Mouse (Mus musculus) liver, embryonic 14.5 days (tissue): Measurements from ENCODE around the gene Btbd10. TPM values are rescaled to one million over a fixed set of nuclear protein-coding genes. Genes with fewer than 3 reads are reported as not detected.

Source experiments
- ATAC-seq: fragments of 200-750 bp; cut with Nextera tagmentation; 2 replicates; pipeline ENCODE4 v1.8.0; 2017; ENCODE audit warnings: moderate number of reproducible peaks, mild to moderate bottlenecking, moderate library complexity; ENCODE audit not compliant: insufficient read depth
- DNase-seq, 3 experiments: peaks; one replicate each; pipeline ENCODE4 v3.0.0-alpha.2; 2012 to 2013; ENCODE audit warnings: low read depth in 3 of 3, low spot score in 3 of 3
- H3K27ac ChIP-seq: fragments of 300-500 bp; sonication (generic); 2 replicates; pipeline ENCODE4 v1.5.1; 2014; ENCODE audit warnings: moderate library complexity, mild to moderate bottlenecking, control low read depth, inconsistent platforms
- H3K27me3 ChIP-seq: fragments of 300-500 bp; sonication (generic); 2 replicates; pipeline ENCODE4 v1.6.1; 2014; ENCODE audit warnings: mild to moderate bottlenecking, low read length, moderate library complexity; ENCODE audit not compliant: control insufficient read depth, insufficient read depth
- H3K36me3 ChIP-seq: fragments of 300-500 bp; sonication (generic); replicated peaks from 2 replicates; pipeline ENCODE4 v1.6.1; 2014; ENCODE audit warnings: low read depth; ENCODE audit not compliant: control insufficient read depth, insufficient read depth
- H3K4me1 ChIP-seq, 2 experiments: fragments of 200-500 bp in 1 of 2; fragments of 300-500 bp in 1 of 2; sonication (generic) in 1 of 2; replicated peaks; 2 replicates each; pipeline ENCODE4 v1.6.1; 2012 to 2014; ENCODE audit warnings: antibody characterized with exemption in 1 of 2, inconsistent platforms in 1 of 2, low read length in 1 of 2; ENCODE audit not compliant: control insufficient read depth in 2 of 2, insufficient read depth in 2 of 2
- H3K4me2 ChIP-seq: fragments of 300-500 bp; sonication (generic); 2 replicates; pipeline ENCODE4 v1.6.1; 2014; ENCODE audit warnings: low read depth, mild to moderate bottlenecking, control low read depth, moderate library complexity
- H3K4me3 ChIP-seq, 2 experiments: fragments of 200-500 bp in 1 of 2; fragments of 300-500 bp in 1 of 2; sonication (generic) in 1 of 2; 2 replicates each; pipeline ENCODE4 v1.5.1; 2012 to 2014; ENCODE audit warnings: low read depth in 2 of 2, low read length in 2 of 2, mild to moderate bottlenecking in 2 of 2, control low read depth in 1 of 2, inconsistent platforms in 1 of 2, moderate library complexity in 1 of 2; ENCODE audit not compliant: insufficient read depth in 1 of 2
- H3K9ac ChIP-seq: fragments of 300-500 bp; sonication (generic); replicated peaks from 2 replicates; pipeline ENCODE4 v1.6.1; 2014; ENCODE audit warnings: mild to moderate bottlenecking, control low read depth, moderate library complexity
- H3K9me3 ChIP-seq: fragments of 300-500 bp; sonication (generic); 2 replicates; pipeline ENCODE4 v1.6.1; 2016; ENCODE audit warnings: low read length, mixed read lengths; ENCODE audit not compliant: control insufficient read depth
- CTCF ChIP-seq: IDR thresholded peaks from 2 replicates; pipeline ENCODE4 v1.5.1; 2016; ENCODE audit warnings: antibody characterized with exemption, low read depth, control low read depth
- EP300 ChIP-seq: IDR thresholded peaks from 2 replicates; pipeline ENCODE4 v1.6.1; 2016; ENCODE audit warnings: antibody characterized with exemption, low read depth
- WGBS: fragments of 180-500 bp; shearing (Covaris S2); extraction: QIAGEN DNeasy Blood & Tissue Kit; methylation state at CpG from one replicate; pipeline ENCODE4 v1.1.7; 2014; ENCODE audit not compliant: insufficient replicate concordance; 5-methylcytosine and 5-hydroxymethylcytosine counted together
- polyA plus RNA-seq, 2 experiments: library from polyadenylated mRNA; depleted of rRNA in 1 of 2; stranded (reverse) in 1 of 2; unstranded in 1 of 2; fragments of >200 nt; fragmentation: Nextera tagmentation in 1 of 2; extraction: Ambion mirVana in 1 of 2; gene quantifications; 2 replicates each; pipeline versions ENCODE4 v1.2.1 to v1.2.3; 2012 to 2014

The Btbd10 gene
- polyA plus RNA-seq, 2 experiments = 5.1 to 8.1 TPM

DNA sequence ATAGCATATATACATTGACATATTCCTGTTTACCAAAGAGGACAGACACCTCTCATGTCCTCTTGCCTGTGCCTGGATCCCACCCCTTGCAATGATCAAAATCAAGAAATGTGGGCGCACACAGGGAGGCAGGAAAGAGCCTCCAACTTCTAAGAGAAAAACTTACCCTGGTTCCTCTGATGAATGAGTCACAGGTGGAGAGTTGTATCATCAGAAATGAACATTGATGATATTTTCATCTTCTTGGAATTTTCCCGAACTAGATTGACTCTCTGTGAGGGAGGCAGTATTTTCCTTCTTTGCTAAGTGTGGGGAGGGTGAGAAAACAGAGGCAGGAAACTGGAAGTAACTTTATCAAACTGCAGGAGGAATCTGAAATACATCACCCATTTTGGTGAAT, 83.8 kb downstream of the Btbd10 start:
- ATAC-seq (no peak), DNase-seq (no peak)
- no peaks in the 10 kb centered on the region for H3K27me3 ChIP-seq
- no peaks in the 10 kb centered on the region for H3K9me3 ChIP-seq
- no peak overlapping the region for H3K27ac ChIP-seq
- no peak overlapping the region for H3K9ac ChIP-seq
- no peaks in the 10 kb centered on the region for H3K4me1 ChIP-seq
- no peaks in the 10 kb centered on the region for H3K36me3 ChIP-seq
- H3K4me3 ChIP-seq = no peak overlapping the region
- H3K4me2 ChIP-seq = no peak overlapping the region
- TF ChIP-seq EP300 (no peak), CTCF (no peak)
- 51% methylated on average over 2 of the region's 2 CpGs for WGBS

- TF ChIP-seq CTCF = no peak
- no peak for TF ChIP-seq EP300
- WGBS = 57% methylated on average over 2 of the region's 2 CpGs
- ATAC-seq (no peak), DNase-seq (no peak)
- Histone ChIP-seq H3K4me1 (no peaks in the 10 kb centered on the region), H3K36me3 (no peaks in the 10 kb centered on the region), H3K27ac (no peak overlapping the region), H3K4me3 (no peak overlapping the region), H3K9ac (no peak overlapping the region), H3K4me2 (no peak overlapping the region), H3K27me3 (no peaks in the 10 kb centered on the region), H3K9me3 (no peaks in the 10 kb centered on the region)
Measured at GRCm38 (mm10) chr7:113279246-113279645, 89.9 kb downstream of the Btbd10 start.

DNA sequence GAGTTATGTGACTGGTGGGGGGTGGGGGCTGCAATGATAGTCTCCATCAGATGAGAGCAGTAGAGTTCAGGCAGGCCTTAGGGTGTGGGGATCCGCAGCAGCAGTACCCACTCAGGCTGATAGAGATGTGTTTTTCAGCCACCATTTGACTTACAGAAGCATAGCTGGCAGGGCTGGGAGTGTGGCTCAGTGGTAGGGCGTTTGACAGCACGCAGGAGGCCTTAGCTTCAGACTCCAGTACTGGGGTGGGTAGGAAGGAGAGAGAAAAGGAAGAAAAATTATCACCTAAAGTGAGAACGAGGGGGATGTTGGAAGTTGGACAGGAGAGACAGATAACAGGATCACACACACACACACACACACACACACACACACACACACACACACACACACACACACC, 90.7 kb downstream of the Btbd10 start:
- H3K9ac ChIP-seq = no peak overlapping the region
- no peaks in the 10 kb centered on the region for H3K36me3 ChIP-seq
- 47% methylated on average over 4 of the region's 4 CpGs for WGBS
- no peaks in the 10 kb centered on the region for H3K4me1 ChIP-seq
- no peaks in the 10 kb centered on the region for H3K9me3 ChIP-seq
- DNase-seq = no peak
- TF ChIP-seq CTCF = no peak
- no peak for TF ChIP-seq EP300
- ATAC-seq = no peak
- H3K27me3 ChIP-seq = no peaks in the 10 kb centered on the region
- H3K4me3 ChIP-seq = no peak overlapping the region
- no peak overlapping the region for H3K27ac ChIP-seq
- no peak overlapping the region for H3K4me2 ChIP-seq

GRCm38 (mm10) chr7:113277245-113277644, 91.9 kb downstream of the Btbd10 start:
- TF ChIP-seq EP300 (no peak), CTCF (no peak)
- Histone ChIP-seq H3K27me3 (no peaks in the 10 kb centered on the region), H3K9ac (no peak overlapping the region), H3K4me3 (no peak overlapping the region), H3K4me1 (no peaks in the 10 kb centered on the region), H3K27ac (no peak overlapping the region), H3K4me2 (no peak overlapping the region), H3K36me3 (no peaks in the 10 kb centered on the region), H3K9me3 (no peaks in the 10 kb centered on the region)
- DNase-seq = no peak
- no peak for ATAC-seq
- WGBS = 64% methylated on average over 2 of the region's 2 CpGs

- Histone ChIP-seq H3K4me1 (no peaks in the 10 kb centered on the region), H3K4me2 (no peak overlapping the region), H3K27me3 (no peaks in the 10 kb centered on the region), H3K9me3 (no peaks in the 10 kb centered on the region), H3K4me3 (no peak overlapping the region), H3K36me3 (no peaks in the 10 kb centered on the region), H3K27ac (no peak overlapping the region), H3K9ac (no peak overlapping the region)
- ATAC-seq = no peak
- no peak for DNase-seq
- 55% methylated on average over 5 of the region's 6 CpGs for WGBS
- TF ChIP-seq CTCF (no peak), EP300 (no peak)
Measured at GRCm38 (mm10) chr7:113272338-113272997, 96.7 kb downstream of the Btbd10 start.
